Mouse (Mus musculus) subcutaneous adipose tissue, adult 2 months (tissue): ENCODE results near the gene Gm12666. TPM values are rescaled to one million over a fixed set of nuclear protein-coding genes. Genes with fewer than 3 reads are reported as not detected.

Experiments
- polyA plus RNA-seq: library from polyadenylated mRNA; depleted of rRNA; stranded (reverse); fragments of >200 nt; gene quantifications from 2 replicates; pipeline ENCODE4 v1.2.3, GENCODE M21; 2012; ENCODE audit warnings: low replicate concordance; rRNA removed

The Gm12666 gene
- not detected in 2 replicates for polyA plus RNA-seq

GRCm38 (mm10) chr4:92191649-92192048 is at the start of gene Gm12666:
Gm12666 (minus strand) TSS chr4:92191749.

GRCm38 (mm10) chr4:92147134-92147533 is 44.4 kb downstream of the Gm12666 start, which contains the start of gene Izumo3:
Izumo3 (minus strand) TSS chr4:92147234.

Other genes starting within 250 kb of the Gm12666 start
- not detected in 2 replicates for gene Izumo3, start 44.5 kb downstream of the Gm12666 start, polyA plus RNA-seq